Mouse (Mus musculus) embryonic fibroblast, embryonic 13.5 days (primary cell): ENCODE measurements at regions not wholly inside any gene's neighbourhood (a gene's known extent, or its start where the extent isn't known, plus 50 kb on each side); places are given as distances from the start of the nearest gene placed in this dataset.

Source experiments
- CTCF ChIP-seq: IDR thresholded peaks from 2 replicates; pipeline ENCODE4 v1.5.1; 2011; ENCODE audit warnings: mild to moderate bottlenecking, control low read depth, low read length, moderate library complexity, borderline replicate concordance; ENCODE audit not compliant: insufficient read depth
- POLR2A ChIP-seq: IDR thresholded peaks from 2 replicates; pipeline ENCODE4 v1.6.1; 2011; ENCODE audit warnings: low read depth, mild to moderate bottlenecking, control low read depth, low read length, moderate library complexity

- no peak for TF ChIP-seq CTCF
- no peak for TF ChIP-seq POLR2A
Measured at GRCm38 (mm10) chr13:102031416-102031815, 263.4 kb upstream of the Pik3r1 start.
